Mouse (Mus musculus): Measurements from ENCODE around the gene Gm9821. TPM values are rescaled to one million over a fixed set of nuclear protein-coding genes. Genes with fewer than 3 reads are reported as not detected.

The Gm9821 gene
- total RNA-seq, 2 experiments from 2014 or later: not detected

- no peak for DNase-seq
Measured at GRCm38 (mm10) chr2:91926949-91927348, 18.6 kb upstream of the Gm9821 start, which contains the start of gene Chrm4. Chrm4 (plus strand) TSS chr2:91927249.

GRCm38 (mm10) chr2:91927826-91928533, 17.5 kb upstream of the Gm9821 start:
- peak; percentile 71 to 83 for DNase-seq

GRCm38 (mm10) chr2:91928534-91929350, 16.8 kb upstream of the Gm9821 start:
- DNase-seq: no peak

GRCm38 (mm10) chr2:91929455-91929854, 16.0 kb upstream of the Gm9821 start:
- no peak for DNase-seq

GRCm38 (mm10) chr2:91929936-91930335, 15.6 kb upstream of the Gm9821 start:
- peak; percentile 57 to 80 for DNase-seq

- no peak for DNase-seq
Measured at GRCm38 (mm10) chr2:91930761-91931291, 14.7 kb upstream of the Gm9821 start.

DNA sequence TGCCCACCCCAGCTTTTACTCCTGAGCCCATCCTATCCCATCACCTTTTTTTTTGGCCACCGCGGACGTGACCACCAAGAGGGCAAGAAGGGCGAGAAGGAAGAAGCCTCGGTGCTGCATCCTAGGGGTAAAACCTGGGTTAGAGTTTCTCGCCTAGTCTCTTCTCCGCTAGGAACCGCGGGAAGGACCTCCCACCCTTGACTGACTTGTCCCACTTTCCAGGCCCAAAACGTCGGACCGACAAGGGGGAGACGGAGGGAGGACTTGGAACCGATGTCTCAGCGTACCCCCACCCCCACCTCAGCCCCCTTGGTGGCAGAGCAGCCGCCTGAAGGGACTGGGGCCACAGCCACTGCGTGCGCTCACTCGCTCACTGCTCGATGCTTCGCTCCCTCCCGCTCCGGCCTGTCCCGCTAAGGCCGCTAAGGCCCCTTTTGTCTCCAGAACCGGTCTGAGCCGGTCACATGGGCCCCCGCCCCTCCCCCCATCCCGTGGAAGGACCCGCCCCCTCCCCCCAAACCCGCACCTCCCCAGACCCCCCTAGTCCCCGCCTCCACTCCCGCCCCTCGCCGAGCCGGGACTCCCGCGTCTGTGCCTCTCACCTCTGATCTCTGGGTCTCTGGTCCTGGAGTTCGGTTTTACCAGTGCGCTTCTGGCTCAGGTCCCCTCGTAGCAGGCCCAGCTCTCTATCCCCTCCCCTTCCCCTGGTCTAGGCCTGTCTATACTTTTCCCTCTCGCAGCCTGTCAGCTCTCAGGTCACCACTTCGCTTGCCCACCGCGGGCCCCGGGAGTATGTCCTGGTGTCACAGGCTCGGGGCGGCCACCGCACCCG, 14.0 kb upstream of the Gm9821 start:
- DNase-seq: no peak

- no peak for DNase-seq
Measured at GRCm38 (mm10) chr2:91932160-91932711, 13.3 kb upstream of the Gm9821 start, which contains the start of gene Mdk. Mdk (minus strand) TSS chr2:91932297.

GRCm38 (mm10) chr2:91932737-91933350, 12.7 kb upstream of the Gm9821 start:
- no peak for DNase-seq

- DNase-seq: no peak
Measured at GRCm38 (mm10) chr2:91933471-91933870, 12.0 kb upstream of the Gm9821 start.

GRCm38 (mm10) chr2:91934016-91934415, 11.5 kb upstream of the Gm9821 start:
- DNase-seq: no peak

- DNase-seq: no peak
Measured at GRCm38 (mm10) chr2:91934826-91935525, 10.5 kb upstream of the Gm9821 start.

GRCm38 (mm10) chr2:91936154-91936553, 9.3 kb upstream of the Gm9821 start:
- DNase-seq: no peak

DNA sequence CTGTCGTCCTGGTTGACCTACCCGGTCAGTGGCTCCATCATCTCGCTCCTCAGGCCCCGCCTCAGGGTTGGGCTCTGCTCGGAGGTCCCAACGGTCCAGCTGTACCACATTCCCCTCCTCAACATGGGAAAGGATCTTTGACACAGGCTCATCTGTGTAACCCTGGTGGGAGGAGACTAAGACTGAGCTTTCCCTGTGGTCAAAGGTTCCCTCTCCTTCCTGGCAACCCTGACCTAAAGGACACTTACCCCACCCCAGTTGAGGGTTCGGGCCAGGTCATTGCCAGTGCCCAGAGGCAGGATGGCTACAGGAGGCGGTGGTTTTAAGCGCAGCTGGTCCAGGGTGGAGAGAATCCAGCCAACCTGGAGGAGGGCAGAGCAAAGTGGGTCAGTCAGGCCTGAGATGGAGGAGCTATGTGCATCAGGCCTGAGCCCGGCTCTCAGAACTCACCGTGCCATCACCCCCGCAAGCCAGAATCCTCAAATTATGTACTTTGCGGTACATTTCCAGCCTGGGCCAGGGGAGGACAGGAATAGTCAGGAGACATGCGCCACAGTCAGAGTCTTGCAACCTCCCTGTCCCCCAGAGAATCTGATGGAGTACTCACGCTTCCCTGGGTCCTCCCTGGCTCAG, 6.1 kb upstream of the Gm9821 start:
- no peak for DNase-seq

GRCm38 (mm10) chr2:91942356-91942755, 3.1 kb upstream of the Gm9821 start:
- DNase-seq: no peak

- DNase-seq: peak; percentile 70 to 86
Measured at GRCm38 (mm10) chr2:91944170-91944950, 1.1 kb upstream of the Gm9821 start.

GRCm38 (mm10) chr2:91946836-91947235, 1.3 kb downstream of the Gm9821 start:
- DNase-seq: peak; percentile 66 to 70

DNA sequence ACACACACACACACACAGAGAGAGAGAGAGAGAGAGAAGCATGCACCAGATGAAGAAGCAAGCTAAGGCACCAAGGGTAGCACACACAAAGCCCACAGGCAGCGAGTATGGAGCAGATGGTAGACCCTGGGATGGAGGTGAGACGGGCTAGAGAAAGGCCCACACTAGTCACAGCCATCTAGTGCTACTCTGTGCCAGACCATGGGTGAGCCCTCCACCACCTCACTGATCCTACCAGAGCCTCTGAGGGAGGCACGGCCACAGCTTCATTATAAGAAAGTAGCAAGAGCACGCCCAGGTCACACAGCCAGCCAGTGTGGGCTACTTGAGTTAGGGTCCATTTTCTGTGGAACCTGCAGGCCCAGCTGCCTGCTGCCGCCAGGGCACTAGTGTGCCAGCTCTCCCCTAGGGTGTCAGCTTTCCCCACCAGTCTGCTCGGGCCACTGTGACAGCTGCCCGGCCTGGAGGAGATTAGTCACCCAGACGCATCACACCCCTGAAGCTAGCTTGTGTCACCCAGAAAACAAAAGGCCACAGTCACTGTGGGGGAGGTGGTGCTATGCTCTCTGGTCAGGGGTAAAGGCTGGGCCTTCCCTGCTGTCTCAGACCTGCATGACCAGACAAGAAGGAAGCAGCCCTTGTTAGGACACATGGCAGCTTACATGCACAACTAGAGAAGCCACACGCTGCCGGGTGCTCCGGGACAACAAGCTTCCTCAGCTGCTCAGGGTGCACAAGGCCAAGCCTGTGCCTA, 2.1 kb downstream of the Gm9821 start:
- DNase-seq: peak; percentile 53 to 61

- DNase-seq: peak; percentile 56 to 68
Measured at GRCm38 (mm10) chr2:91948151-91948509, 2.6 kb downstream of the Gm9821 start.

Data from heart, adult 18-20 months (tissue).